Mouse (Mus musculus) liver, embryonic 13.5 days (tissue): ENCODE data around the gene Erp44. TPM values are rescaled to one million over a fixed set of nuclear protein-coding genes. Genes with fewer than 3 reads are reported as not detected.

Experiments used
- ATAC-seq: fragments of 200-750 bp; cut with Nextera tagmentation; 2 replicates; pipeline ENCODE4 v1.8.0; 2017; ENCODE audit warnings: low read depth, mild to moderate bottlenecking, moderate number of reproducible peaks, moderate library complexity
- DNase-seq: peaks from one replicate; pipeline ENCODE4 v3.0.0; 2022
- H3K27ac ChIP-seq: fragments of 300-500 bp; sonication (generic); 2 replicates; pipeline ENCODE4 v1.5.1; 2015; ENCODE audit warnings: moderate library complexity, mild to moderate bottlenecking, inconsistent platforms
- H3K27me3 ChIP-seq: fragments of 300-500 bp; sonication (generic); 2 replicates; pipeline ENCODE4 v1.6.1; 2015; ENCODE audit warnings: mild to moderate bottlenecking, inconsistent platforms
- H3K36me3 ChIP-seq: fragments of 300-500 bp; sonication (generic); 2 replicates; pipeline ENCODE4 v1.6.1; 2015; ENCODE audit warnings: mild to moderate bottlenecking, inconsistent platforms
- H3K4me1 ChIP-seq: fragments of 300-500 bp; sonication (generic); replicated peaks from 2 replicates; pipeline ENCODE4 v1.6.1; 2015; ENCODE audit warnings: inconsistent platforms
- H3K4me2 ChIP-seq: fragments of 300-500 bp; sonication (generic); 2 replicates; pipeline ENCODE4 v1.6.1; 2015; ENCODE audit warnings: inconsistent platforms, mild to moderate bottlenecking, moderate library complexity
- H3K4me3 ChIP-seq: fragments of 300-500 bp; sonication (generic); replicated peaks from 2 replicates; pipeline ENCODE4 v1.5.1; 2015; ENCODE audit warnings: mild to moderate bottlenecking, inconsistent platforms
- H3K9ac ChIP-seq: fragments of 300-500 bp; sonication (generic); 2 replicates; pipeline ENCODE4 v1.6.1; 2015; ENCODE audit warnings: mild to moderate bottlenecking, inconsistent platforms
- H3K9me3 ChIP-seq: fragments of 300-500 bp; sonication (generic); replicated peaks from 2 replicates; pipeline ENCODE4 v1.6.1; 2016; ENCODE audit warnings: inconsistent platforms
- WGBS: fragments of 180-500 bp; shearing (Covaris S2); methylation state at CpG from one replicate; pipeline ENCODE4 v1.1.7; 2015; ENCODE audit not compliant: insufficient replicate concordance; 5-methylcytosine and 5-hydroxymethylcytosine counted together
- polyA plus RNA-seq: library from polyadenylated mRNA; unstranded; fragments of >200 nt; fragmentation: Nextera tagmentation; extraction: Ambion mirVana; gene quantifications from 2 replicates; pipeline ENCODE4 v1.2.1, GENCODE M21; 2015

The Erp44 gene
- polyA plus RNA-seq, 1 experiment from 2014 or later = 47.2 TPM

- peaks cover 31% of the 10 kb centered on the region for H3K4me1 ChIP-seq
- H3K27ac ChIP-seq = no peak overlapping the region
- H3K27me3 ChIP-seq = no peaks in the 10 kb centered on the region
- H3K9me3 ChIP-seq = no peaks in the 10 kb centered on the region
- H3K9ac ChIP-seq = no peak overlapping the region
- ATAC-seq = no peak
- H3K4me2 ChIP-seq = no peak overlapping the region
- no peak for DNase-seq
- H3K4me3 ChIP-seq = no peak overlapping the region
- no peaks in the 10 kb centered on the region for H3K36me3 ChIP-seq
- 68% methylated on average over 3 of the region's 3 CpGs for WGBS
These were observed 3.6 kb downstream of the Erp44 start for GRCm38 (mm10) chr4:48275736-48276135.

GRCm38 (mm10) chr4:48273119-48273829 is 6.1 kb downstream of the Erp44 start:
- ATAC-seq (no peak), DNase-seq (no peak)
- Histone ChIP-seq H3K9ac (no peak overlapping the region), H3K4me3 (no peak overlapping the region), H3K27ac (no peak overlapping the region), H3K27me3 (no peaks in the 10 kb centered on the region), H3K4me1 (peaks cover 15% of the 10 kb centered on the region), H3K4me2 (no peak overlapping the region), H3K9me3 (no peaks in the 10 kb centered on the region), H3K36me3 (no peaks in the 10 kb centered on the region)
- 84% methylated on average over 7 of the region's 7 CpGs for WGBS

DNA sequence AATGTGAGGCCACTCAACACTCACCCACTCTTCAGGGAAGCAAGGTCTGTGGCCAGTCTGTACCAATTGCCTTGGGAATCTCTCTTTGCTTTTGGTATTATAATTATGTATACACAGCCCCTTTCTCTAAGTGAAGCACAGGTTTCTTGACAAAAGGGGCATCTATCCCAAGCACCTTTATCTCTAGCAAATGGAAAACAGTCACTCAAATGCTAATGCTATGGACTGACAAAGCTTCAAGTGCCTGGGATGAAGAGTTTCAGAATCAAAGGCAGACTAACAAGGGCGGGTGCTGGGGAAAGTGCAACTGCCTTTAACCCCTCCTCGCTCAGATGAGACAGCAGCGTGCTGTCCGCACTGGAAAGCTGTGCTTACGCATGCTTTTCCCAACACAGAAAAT is 7.5 kb downstream of the Erp44 start:
- 77% methylated on average over 5 of the region's 5 CpGs for WGBS
- H3K36me3 ChIP-seq = no peaks in the 10 kb centered on the region
- DNase-seq (no peak), ATAC-seq (no peak)
- H3K27me3 ChIP-seq = no peaks in the 10 kb centered on the region
- H3K9ac ChIP-seq = no peak overlapping the region
- no peak overlapping the region for H3K4me2 ChIP-seq
- no peaks in the 10 kb centered on the region for H3K9me3 ChIP-seq
- H3K27ac ChIP-seq = no peak overlapping the region
- H3K4me3 ChIP-seq = no peak overlapping the region
- peaks cover 10% of the 10 kb centered on the region for H3K4me1 ChIP-seq

DNA sequence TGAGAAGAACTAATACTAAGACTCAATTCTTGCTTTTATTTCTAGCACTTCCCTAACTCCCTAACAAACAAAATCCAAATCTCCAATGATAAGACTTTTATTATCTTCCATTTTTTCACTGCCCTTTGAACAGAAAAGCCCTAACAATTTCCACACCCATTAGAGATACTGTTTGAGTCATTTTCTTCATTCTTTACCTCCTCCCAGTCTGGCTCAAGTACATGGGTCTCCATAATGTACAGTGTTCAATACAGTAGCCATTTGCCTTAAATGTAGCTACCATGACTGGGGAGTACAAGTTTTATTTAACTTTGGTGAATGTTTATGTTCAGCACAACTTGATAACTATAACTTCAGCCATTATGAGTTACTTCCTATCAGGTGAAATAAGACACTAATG is 8.8 kb downstream of the Erp44 start:
- DNase-seq = no peak
- no peak for ATAC-seq
- Histone ChIP-seq H3K27me3 (no peaks in the 10 kb centered on the region), H3K36me3 (no peaks in the 10 kb centered on the region), H3K4me2 (no peak overlapping the region), H3K9ac (no peak overlapping the region), H3K27ac (no peak overlapping the region), H3K4me1 (peaks cover 7% of the 10 kb centered on the region), H3K9me3 (no peaks in the 10 kb centered on the region), H3K4me3 (no peak overlapping the region)

DNA sequence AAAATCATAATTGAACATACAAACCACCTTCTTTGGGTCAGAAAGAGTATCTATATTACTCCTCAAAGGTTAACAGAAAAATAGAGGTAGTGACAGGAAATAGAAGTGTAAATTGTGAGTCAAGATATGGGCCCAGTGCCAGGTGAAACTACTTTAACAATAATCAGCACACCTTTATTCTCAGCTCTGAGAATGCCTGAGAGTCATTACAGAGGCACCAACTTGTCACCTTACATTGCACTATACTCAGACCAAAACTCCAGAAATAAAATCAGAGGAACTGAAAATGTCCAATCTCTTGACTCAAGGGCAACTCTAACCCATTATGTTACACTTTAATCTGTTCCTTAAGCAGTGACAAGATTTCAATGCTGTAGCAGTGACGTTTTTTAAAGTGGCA is 11.2 kb downstream of the Erp44 start:
- no peak overlapping the region for H3K27ac ChIP-seq
- ATAC-seq = no peak
- H3K9me3 ChIP-seq = no peaks in the 10 kb centered on the region
- H3K4me3 ChIP-seq = no peak overlapping the region
- H3K36me3 ChIP-seq = no peaks in the 10 kb centered on the region
- DNase-seq = no peak
- no peak overlapping the region for H3K9ac ChIP-seq
- H3K4me1 ChIP-seq = peaks cover 7% of the 10 kb centered on the region
- H3K27me3 ChIP-seq = no peaks in the 10 kb centered on the region
- no peak overlapping the region for H3K4me2 ChIP-seq
- 38% methylated on average over 1 of the region's 1 CpGs for WGBS

GRCm38 (mm10) chr4:48267683-48268082 is 11.7 kb downstream of the Erp44 start:
- no peak overlapping the region for H3K9ac ChIP-seq
- ATAC-seq (no peak), DNase-seq (no peak)
- no peaks in the 10 kb centered on the region for H3K27me3 ChIP-seq
- H3K27ac ChIP-seq = no peak overlapping the region
- peaks cover 7% of the 10 kb centered on the region for H3K4me1 ChIP-seq
- no peaks in the 10 kb centered on the region for H3K9me3 ChIP-seq
- H3K4me3 ChIP-seq = no peak overlapping the region
- no peaks in the 10 kb centered on the region for H3K36me3 ChIP-seq
- 82% methylated on average over 3 of the region's 3 CpGs for WGBS
- no peak overlapping the region for H3K4me2 ChIP-seq

GRCm38 (mm10) chr4:48258045-48258444 is 21.3 kb downstream of the Erp44 start:
- no peak overlapping the region for H3K4me3 ChIP-seq
- 85% methylated on average over 3 of the region's 3 CpGs for WGBS
- H3K9me3 ChIP-seq = no peaks in the 10 kb centered on the region
- H3K4me1 ChIP-seq = peaks cover 12% of the 10 kb centered on the region
- DNase-seq = no peak
- H3K9ac ChIP-seq = no peak overlapping the region
- H3K4me2 ChIP-seq = no peak overlapping the region
- no peaks in the 10 kb centered on the region for H3K36me3 ChIP-seq
- no peak for ATAC-seq
- H3K27ac ChIP-seq = no peak overlapping the region
- no peaks in the 10 kb centered on the region for H3K27me3 ChIP-seq

DNA sequence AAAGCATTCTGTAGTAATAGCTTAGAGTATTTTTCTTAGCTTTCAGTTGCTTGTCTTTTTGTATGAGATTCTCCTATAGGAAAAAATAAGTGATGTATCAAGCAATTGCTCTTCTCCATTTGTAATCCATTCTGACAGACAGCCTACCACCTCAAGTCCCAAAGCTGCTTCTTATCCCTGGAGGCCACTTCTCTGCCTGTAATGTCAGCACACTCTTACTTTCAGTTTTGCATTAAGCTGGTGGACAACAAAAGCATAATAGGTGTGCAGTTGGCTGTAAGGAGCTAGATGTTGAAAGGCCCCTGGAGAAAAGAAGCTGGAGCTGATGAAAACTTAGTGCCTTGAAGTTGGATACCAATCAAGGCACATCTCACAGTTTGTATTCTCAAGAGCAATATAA is 26.1 kb downstream of the Erp44 start:
- Histone ChIP-seq H3K27me3 (no peaks in the 10 kb centered on the region), H3K4me2 (no peak overlapping the region), H3K9ac (no peak overlapping the region), H3K9me3 (no peaks in the 10 kb centered on the region), H3K36me3 (no peaks in the 10 kb centered on the region), H3K27ac (no peak overlapping the region), H3K4me1 (peaks cover 12% of the 10 kb centered on the region), H3K4me3 (no peak overlapping the region)
- DNase-seq (no peak), ATAC-seq (no peak)

DNA sequence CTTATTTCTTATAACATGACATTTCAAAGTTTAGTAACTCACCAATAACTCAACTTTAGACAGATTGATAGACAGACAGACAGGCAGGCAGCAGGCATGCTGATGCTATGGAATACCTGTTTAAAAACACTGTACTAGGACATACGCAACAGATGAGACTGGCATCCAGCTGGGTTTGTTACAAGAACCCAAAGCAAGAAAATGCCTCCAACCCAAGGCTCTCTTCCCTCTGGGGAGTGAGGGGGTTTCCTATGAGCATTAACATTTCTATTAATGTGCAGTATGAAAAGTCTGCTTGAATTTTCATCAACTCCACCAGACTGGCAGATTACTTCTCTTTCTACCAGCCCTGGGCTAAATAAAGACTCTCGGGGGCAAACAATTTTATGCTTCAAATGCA is 35.1 kb downstream of the Erp44 start:
- H3K27me3 ChIP-seq = no peaks in the 10 kb centered on the region
- H3K27ac ChIP-seq = no peak overlapping the region
- no peak for ATAC-seq
- H3K36me3 ChIP-seq = no peaks in the 10 kb centered on the region
- WGBS = 81% methylated on average over 2 of the region's 2 CpGs
- DNase-seq = no peak
- H3K9ac ChIP-seq = no peak overlapping the region
- no peak overlapping the region for H3K4me3 ChIP-seq
- no peak overlapping the region for H3K4me2 ChIP-seq
- peaks cover 5% of the 10 kb centered on the region; the same call in 1 of the 2 replicates for H3K4me1 ChIP-seq
- no peaks in the 10 kb centered on the region for H3K9me3 ChIP-seq

- Histone ChIP-seq H3K27me3 (no peaks in the 10 kb centered on the region), H3K4me2 (no peak overlapping the region)
- 80% methylated on average over 1 of the region's 1 CpGs for WGBS
These were observed 35.6 kb downstream of the Erp44 start for GRCm38 (mm10) chr4:48243737-48244136.

DNA sequence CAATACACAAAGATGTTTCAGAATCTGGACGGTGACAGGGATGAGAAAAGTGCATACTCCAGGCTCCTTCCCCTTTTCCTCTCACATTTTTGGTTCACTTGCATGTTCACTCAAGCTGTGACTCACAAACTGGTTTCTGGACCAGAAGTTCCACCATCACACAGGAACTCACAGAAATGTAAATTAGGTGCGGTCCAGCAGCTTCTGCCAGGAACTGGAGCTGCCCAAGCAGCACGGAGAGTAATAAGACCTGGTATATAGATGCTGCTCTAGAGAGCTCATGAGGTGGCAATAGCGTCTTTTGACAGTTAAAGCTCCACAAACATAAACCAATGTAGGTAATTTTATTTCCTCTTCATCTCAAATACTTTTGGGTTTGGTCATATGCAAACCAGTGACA is 36.9 kb downstream of the Erp44 start:
- ATAC-seq (no peak), DNase-seq (no peak)
- Histone ChIP-seq H3K4me3 (no peak overlapping the region), H3K36me3 (no peaks in the 10 kb centered on the region), H3K27ac (no peak overlapping the region), H3K4me1 (peaks cover 5% of the 10 kb centered on the region; the same call in 1 of the 2 replicates), H3K4me2 (no peak overlapping the region), H3K27me3 (no peaks in the 10 kb centered on the region), H3K9ac (no peak overlapping the region), H3K9me3 (no peaks in the 10 kb centered on the region)
- WGBS = 90% methylated on average over 4 of the region's 4 CpGs

More at GRCm38 (mm10) chr4:48243737-48244136, 35.6 kb downstream of the Erp44 start:
- H3K36me3 ChIP-seq = no peaks in the 10 kb centered on the region
- no peak for DNase-seq
- H3K4me3 ChIP-seq = no peak overlapping the region
- no peaks in the 10 kb centered on the region for H3K9me3 ChIP-seq
- no peak overlapping the region for H3K27ac ChIP-seq
- H3K4me1 ChIP-seq = peaks cover 5% of the 10 kb centered on the region; the same call in 1 of the 2 replicates
- no peak for ATAC-seq
- H3K9ac ChIP-seq = no peak overlapping the region

DNA sequence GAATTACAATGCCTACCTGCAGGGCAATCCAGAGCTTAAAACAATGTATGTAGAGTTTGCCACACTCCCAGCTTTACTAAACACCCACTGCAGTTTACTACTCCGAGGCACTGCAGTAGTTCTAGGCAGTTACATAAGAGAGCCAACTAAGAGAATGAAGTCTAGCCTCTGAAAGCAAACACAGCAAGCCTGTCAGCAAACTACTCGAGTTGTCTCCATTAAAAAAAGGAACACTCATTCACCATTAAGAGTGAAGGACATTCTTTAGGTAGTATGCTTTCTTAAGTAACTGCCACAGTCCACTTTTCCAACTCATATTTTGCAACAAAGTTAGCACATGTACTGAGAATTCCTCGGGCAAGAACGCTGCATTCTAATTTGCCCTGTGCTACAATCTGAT is 40.3 kb downstream of the Erp44 start:
- Histone ChIP-seq H3K4me1 (no peaks in the 10 kb centered on the region), H3K9ac (no peak overlapping the region), H3K36me3 (peaks cover 9% of the 10 kb centered on the region; the same call in 1 of the 2 replicates), H3K4me2 (no peak overlapping the region), H3K4me3 (no peak overlapping the region), H3K9me3 (no peaks in the 10 kb centered on the region), H3K27me3 (no peaks in the 10 kb centered on the region), H3K27ac (no peak overlapping the region)
- ATAC-seq = no peak
- DNase-seq = no peak
- WGBS = 76% methylated on average over 4 of the region's 4 CpGs
